In genomic region chr10:24134071-24134645, GRCm38 (mm10) we compare ENCODE assay signal across 1 mouse cellular context.
TF ChIP-seq lines count a peak whose summit lies in the region.

No protein-coding gene starts in this region.

TF ChIP-seq in MEL, 35 proteins besides CTCF, POLR2A, EP300 and RAD21 (continued from another document):
- TF ChIP-seq KAT2A (conservative IDR thresholded peaks at IDR 0.05; ENCODE audit: low read depth, low read length) (no peak), SMC3 (IDR thresholded peaks at IDR 0.05; ENCODE audit: low read depth, low read length) (no peak), TBP (IDR thresholded peaks at IDR 0.05; ENCODE audit: low read depth, low read length) (no peak), MEF2A (IDR thresholded peaks at IDR 0.05; ENCODE audit: extremely low read depth, insufficient replicate concordance, low read depth, low read length, poor library complexity, severe bottlenecking) (no peak), ETS1 (IDR thresholded peaks at IDR 0.05; ENCODE audit: low read depth, low read length) (peak; percentile 45; the same call in 1 of the 2 replicates), POLR2AphosphoS5 (IDR thresholded peaks at IDR 0.05; ENCODE audit: borderline replicate concordance, low read depth, low read length) (no peak), USF1 (IDR thresholded peaks at IDR 0.05; ENCODE audit: low read depth, low read length) (no peak), GATA1 (IDR thresholded peaks at IDR 0.05; ENCODE audit: low read depth, low read length) (peak; percentile 81), E2F4 (IDR thresholded peaks at IDR 0.05; ENCODE audit: borderline replicate concordance, low read depth, low read length) (no peak), RCOR1 (IDR thresholded peaks at IDR 0.05; ENCODE audit: low read depth, low read length) (0 out of 2 replicates have a peak, but pooled peaks have one; percentile 31), POLR2AphosphoS2 (IDR thresholded peaks at IDR 0.05; ENCODE audit: low read length) (no peak), MAZ (IDR thresholded peaks at IDR 0.05; ENCODE audit: low read depth, low read length) (0 out of 2 replicates have a peak, but pooled peaks have one; percentile 12), ZNF384 (IDR thresholded peaks at IDR 0.05; ENCODE audit: low read depth, low read length) (0 out of 2 replicates have a peak, but pooled peaks have one; percentile 22), HCFC1 (IDR thresholded peaks at IDR 0.05; ENCODE audit: low read depth, low read length) (no peak), SIN3A (IDR thresholded peaks at IDR 0.05; ENCODE audit: low read length) (peak; percentile 23; the same call in 1 of the 2 replicates)
